Mouse (Mus musculus): Measurements from ENCODE around the gene Gtf2ird1. TPM values are rescaled to one million over a fixed set of nuclear protein-coding genes. Genes with fewer than 3 reads are reported as not detected.

Gtf2ird1 gene
- polyA plus RNA-seq, 1 experiment from 2014 or later: 53.9 TPM

- peak overlapping the region; percentile 99 for H3K9ac ChIP-seq (ENCODE audit: low read length)
- H3K4me2 ChIP-seq (ENCODE audit: low read length): peak overlapping the region; percentile 83
- peaks cover 44% of the 10 kb centered on the region for H3K36me3 ChIP-seq (ENCODE audit: control insufficient read depth, insufficient read depth, low read length)
- H3K27me3 ChIP-seq (ENCODE audit: control insufficient read depth, insufficient read depth, low read length): no peaks in the 10 kb centered on the region
- no peaks in the 10 kb centered on the region for H3K9me3 ChIP-seq (ENCODE audit: control insufficient read depth, low read length)
- peak overlapping the region in 1 of 2 experiments; percentile 79; a peak in 2 of 4 replicates for H3K4me3 ChIP-seq (ENCODE audit: control insufficient read depth in 1 of 2, insufficient read depth in 1 of 2, low read depth in 1 of 2, low read length in 2 of 2)
- peak overlapping the region in 1 of 2 experiments; percentile 99; a peak in 1 of 4 replicates for H3K27ac ChIP-seq (replicated peaks in 1 of 2; ENCODE audit: control insufficient read depth in 1 of 2, insufficient read depth in 1 of 2, low read depth in 2 of 2, low read length in 2 of 2)
- H3K4me1 ChIP-seq (ENCODE audit: control insufficient read depth in 2 of 2, insufficient read depth in 2 of 2, low read length in 2 of 2): peaks cover 10 to 36% of the 10 kb centered on the region in 2 experiments
- 86% methylated on average over 6 of the region's 6 CpGs for WGBS
- ATAC-seq (ENCODE audit: insufficient number of reproducible peaks, insufficient read depth, low FRiP score, low read depth): no peak
Measured at GRCm38 (mm10) chr5:134311894-134312411, 144.6 kb downstream of the Gtf2ird1 start.

GRCm38 (mm10) chr5:134310201-134310600 is 146.3 kb downstream of the Gtf2ird1 start:
- no peak overlapping the region for H3K9ac ChIP-seq (ENCODE audit: low read length)
- no peak for ATAC-seq (ENCODE audit: insufficient number of reproducible peaks, insufficient read depth, low FRiP score, low read depth)
- no peaks in the 10 kb centered on the region for H3K9me3 ChIP-seq (ENCODE audit: control insufficient read depth, low read length)
- peaks cover 54% of the 10 kb centered on the region for H3K36me3 ChIP-seq (ENCODE audit: control insufficient read depth, insufficient read depth, low read length)
- no peak overlapping the region for H3K4me2 ChIP-seq (ENCODE audit: low read length)
- H3K27ac ChIP-seq (replicated peaks in 1 of 2; ENCODE audit: control insufficient read depth in 1 of 2, insufficient read depth in 1 of 2, low read depth in 2 of 2, low read length in 2 of 2): no peak overlapping the region
- no peaks in the 10 kb centered on the region for H3K27me3 ChIP-seq (ENCODE audit: control insufficient read depth, insufficient read depth, low read length)
- H3K4me1 ChIP-seq (ENCODE audit: control insufficient read depth in 2 of 2, insufficient read depth in 2 of 2, low read length in 2 of 2): peaks cover 6 to 24% of the 10 kb centered on the region in 2 experiments
- 94% methylated on average over 9 of the region's 9 CpGs for WGBS
- H3K4me3 ChIP-seq (ENCODE audit: control insufficient read depth in 1 of 2, insufficient read depth in 1 of 2, low read depth in 1 of 2, low read length in 2 of 2): no peak overlapping the region

- 100% methylated on average over 1 of the region's 1 CpGs for WGBS
- Histone ChIP-seq H3K36me3 (ENCODE audit: control insufficient read depth, insufficient read depth, low read length) (peaks cover 61% of the 10 kb centered on the region), H3K27me3 (ENCODE audit: control insufficient read depth, insufficient read depth, low read length) (no peaks in the 10 kb centered on the region), H3K27ac (replicated peaks in 1 of 2; ENCODE audit: control insufficient read depth in 1 of 2, insufficient read depth in 1 of 2, low read depth in 2 of 2, low read length in 2 of 2) (no peak overlapping the region), H3K9me3 (ENCODE audit: control insufficient read depth, low read length) (no peaks in the 10 kb centered on the region), H3K4me1 (ENCODE audit: control insufficient read depth in 2 of 2, insufficient read depth in 2 of 2, low read length in 2 of 2) (peaks cover 6 to 24% of the 10 kb centered on the region in 2 experiments), H3K4me2 (ENCODE audit: low read length) (no peak overlapping the region), H3K9ac (ENCODE audit: low read length) (no peak overlapping the region), H3K4me3 (ENCODE audit: control insufficient read depth in 1 of 2, insufficient read depth in 1 of 2, low read depth in 1 of 2, low read length in 2 of 2) (no peak overlapping the region)
- ATAC-seq (ENCODE audit: insufficient number of reproducible peaks, insufficient read depth, low FRiP score, low read depth): no peak
Measured at GRCm38 (mm10) chr5:134309345-134309744, 147.2 kb downstream of the Gtf2ird1 start.

Small RNAs within 50 kb of the gene (microRNA-seq; reads per million reads assigned to microRNA genes)
- not detected for gene Gm26340
- gene Mir3965: not detected

Other genes with a start within 250 kb of the Gtf2ird1 start
- gene Ncf1, start 227.1 kb downstream of the Gtf2ird1 start, polyA plus RNA-seq (2014; fragmentation: Nextera tagmentation; extraction: Ambion mirVana): 3.0 and 3.4 TPM in 2 replicates
- gene Gtf2i, start 142.0 kb downstream of the Gtf2ird1 start, polyA plus RNA-seq (2014; fragmentation: Nextera tagmentation; extraction: Ambion mirVana): 131 and 132 TPM in 2 replicates
- gene Clip2, start 95.7 kb upstream of the Gtf2ird1 start, polyA plus RNA-seq (2014; fragmentation: Nextera tagmentation; extraction: Ambion mirVana): 1.2 and 1.9 TPM in 2 replicates
- gene Syna, start 103.5 kb upstream of the Gtf2ird1 start, polyA plus RNA-seq (2014; fragmentation: Nextera tagmentation; extraction: Ambion mirVana): not detected in 2 replicates
- 181 and 184 TPM in 2 replicates for gene Rfc2, start 124.7 kb upstream of the Gtf2ird1 start, polyA plus RNA-seq (2014; fragmentation: Nextera tagmentation; extraction: Ambion mirVana)
- 2.1 and 3.2 TPM in 2 replicates for gene Lat2, start 158.3 kb upstream of the Gtf2ird1 start, polyA plus RNA-seq (2014; fragmentation: Nextera tagmentation; extraction: Ambion mirVana)
- gene Eif4h, start 182.8 kb upstream of the Gtf2ird1 start, polyA plus RNA-seq (2014; fragmentation: Nextera tagmentation; extraction: Ambion mirVana): 303 and 326 TPM in 2 replicates
- 3.6 TPM in 2 replicates for gene Limk1, start 231.9 kb upstream of the Gtf2ird1 start, polyA plus RNA-seq (2014; fragmentation: Nextera tagmentation; extraction: Ambion mirVana)

Data from heart, embryonic 14.5 days (tissue).